30 mouse cellular contexts compared by ENCODE assay signal in the genomic region with DNA sequence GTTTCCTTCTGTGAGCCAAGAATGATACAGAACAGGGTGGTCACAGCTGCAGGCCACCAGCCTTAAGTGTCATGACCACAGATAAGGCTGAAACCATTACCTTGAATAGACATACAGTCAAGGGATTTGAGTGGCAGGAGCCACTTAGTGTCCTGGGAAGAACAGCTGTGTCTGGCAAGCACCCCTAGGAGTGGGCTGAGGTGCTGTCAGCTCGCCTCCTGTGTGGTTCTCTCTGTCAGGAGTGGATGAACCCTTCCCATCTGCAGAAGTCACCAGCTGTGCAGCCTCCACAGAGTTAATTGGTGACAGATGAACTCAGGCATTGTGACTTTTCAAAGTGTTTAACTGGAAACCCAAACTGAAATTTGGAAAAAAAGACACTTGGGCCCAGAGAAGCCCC.
DNase-seq lines count a peak whose midpoint lies in the region; ATAC-seq and TF ChIP-seq lines count a peak whose summit lies in the region.
"Had no signal": no experiment of that assay in that cellular context is flagged by ENCODE, and none has a peak within 500 bp of the region (broad histone marks: within the 10 kb centered on the region; RNA-seq: fewer than 3 reads in every experiment).

No protein-coding gene starts in this region.

- 32% methylated on average over 1 of the region's 1 CpGs for WGBS in heart, embryonic 10.5 days
- 36% methylated on average over 1 of the region's 1 CpGs for WGBS in heart, postnatal 0 days

- no peak overlapping the region for H3K4me2 ChIP-seq in heart, postnatal 0 days (ENCODE audit: low read depth, low read length)
- no peak overlapping the region for H3K4me2 ChIP-seq in myocyte (ENCODE audit: low read depth)
- H3K4me2 ChIP-seq: heart, embryonic 15.5 days; hindbrain, embryonic 14.5 days; midbrain, embryonic 12.5 days; neural tube, embryonic 13.5 days; stomach, embryonic 15.5 days had no signal

- no peaks in the 10 kb centered on the region for H3K9me3 ChIP-seq in heart, embryonic 10.5 days
- H3K9me3 ChIP-seq in heart, postnatal 0 days (replicated peaks; ENCODE audit: control insufficient read depth, low read length), result no peaks in the 10 kb centered on the region
- H3K9me3 ChIP-seq: heart, embryonic 15.5 days; megakaryocyte, embryonic 14.5 days; midbrain, embryonic 12.5 days; neural tube, embryonic 13.5 days; stomach, embryonic 15.5 days had no signal

- TF ChIP-seq CTCF in heart, postnatal 0 days (IDR thresholded peaks at IDR 0.05; ENCODE audit: low read depth), result no peak

- H3K79me2 ChIP-seq in myocyte (ENCODE audit: control insufficient read depth, insufficient read depth), result no peaks in the 10 kb centered on the region

- no peak for TF ChIP-seq POLR2A in myocyte (IDR thresholded peaks at IDR 0.05; ENCODE audit: insufficient read length, low read depth)

- peak; percentile 45; the same call in 1 of the 2 replicates for ATAC-seq in heart, postnatal 0 days (ENCODE audit: insufficient read depth, low read depth)
- ATAC-seq: activated CD4-positive, CD25-positive, alpha-beta regulatory T cell, adult 4 months; forebrain, embryonic 14.5 days; inflammation-experienced regulatory T-cells, adult 6 months; lung, postnatal 0 days had no signal

- H3K9ac ChIP-seq in heart, postnatal 0 days (replicated peaks; ENCODE audit: low read depth, low read length), result no peak overlapping the region
- H3K9ac ChIP-seq: heart, embryonic 15.5 days; hindbrain, embryonic 14.5 days; midbrain, embryonic 12.5 days; neural tube, embryonic 13.5 days; stomach, embryonic 15.5 days had no signal

- H3K4me3 ChIP-seq in heart, embryonic 10.5 days, result no peak overlapping the region
- no peak overlapping the region for H3K4me3 ChIP-seq in heart, postnatal 0 days (ENCODE audit: low read depth, low read length)
- H3K4me3 ChIP-seq in myocyte, result no peak overlapping the region
- H3K4me3 ChIP-seq: heart, embryonic 15.5 days; megakaryocyte, embryonic 14.5 days; midbrain, embryonic 12.5 days; neural tube, embryonic 13.5 days; stomach, embryonic 15.5 days had no signal

- no peak overlapping the region for H3K27ac ChIP-seq in heart, embryonic 10.5 days
- no peak overlapping the region for H3K27ac ChIP-seq in heart, postnatal 0 days (ENCODE audit: low read depth)
- H3K27ac ChIP-seq: heart, embryonic 15.5 days; hindbrain, embryonic 14.5 days; midbrain, embryonic 12.5 days; neural tube, embryonic 13.5 days; stomach, embryonic 15.5 days had no signal

- H3K4me1 ChIP-seq in heart, embryonic 10.5 days, result peaks cover 42% of the 10 kb centered on the region
- 0 out of 2 replicates have a peak, but pooled peaks cover 8% of the 10 kb centered on the region for H3K4me1 ChIP-seq in heart, postnatal 0 days (ENCODE audit: control insufficient read depth, insufficient read depth)
- H3K4me1 ChIP-seq: megakaryocyte, embryonic 14.5 days had no signal

- H3ac ChIP-seq in myocyte (ENCODE audit: control insufficient read depth, insufficient read length), result no peak overlapping the region

- no peaks in the 10 kb centered on the region for H3K36me3 ChIP-seq in heart, embryonic 10.5 days
- no peaks in the 10 kb centered on the region for H3K36me3 ChIP-seq in heart, postnatal 0 days (replicated peaks; ENCODE audit: control insufficient read depth, insufficient read depth, low read length)
- H3K36me3 ChIP-seq in myocyte (ENCODE audit: control insufficient read depth, insufficient read depth), result no peaks in the 10 kb centered on the region
- H3K36me3 ChIP-seq: heart, embryonic 15.5 days; midbrain, embryonic 12.5 days; neural tube, embryonic 13.5 days; stomach, embryonic 15.5 days had no signal

- TF ChIP-seq EP300 in heart, postnatal 0 days (IDR thresholded peaks at IDR 0.05; ENCODE audit: low read depth), result no peak

- H3K27me3 ChIP-seq in heart, embryonic 10.5 days (ENCODE audit: insufficient read depth, poor library complexity, severe bottlenecking), result no peaks in the 10 kb centered on the region
- peaks cover 12% of the 10 kb centered on the region; the same call in 1 of the 2 replicates for H3K27me3 ChIP-seq in heart, postnatal 0 days (ENCODE audit: control insufficient read depth, insufficient read depth, low read length)
- no peaks in the 10 kb centered on the region for H3K27me3 ChIP-seq in myocyte (ENCODE audit: control insufficient read depth, insufficient read depth, insufficient read length)
- H3K27me3 ChIP-seq: CH12.LX; neural tube, embryonic 13.5 days had no signal

- DNase-seq in heart, embryonic 10.5 days (ENCODE audit: low spot score), result peak; percentile 83
- DNase-seq in heart, adult 8-10 months (ENCODE audit: low spot score), result no peak
- no peak for DNase-seq in heart, postnatal 0 days (ENCODE audit: low spot score)
- no peak for DNase-seq in heart, adult 18-20 months
- peak; percentile 24 for DNase-seq in retina, embryonic 14.5 days (ENCODE audit: low spot score)
- DNase-seq in retina, postnatal 1 day, result no peak
- DNase-seq in urinary bladder, adult 18-20 months (ENCODE audit: low spot score in 2 of 2), result no peak
- DNase-seq: adrenal gland, adult 2 months; adrenal gland, postnatal 36 days; B cell, adult 2 months; cerebellum, adult 18-20 months; cerebellum, postnatal 14 days; gastrocnemius, postnatal 10 days; kidney, adult 11 months; kidney, postnatal 14 days; layer of hippocampus, adult 9-11 months; lung, postnatal 4 days; right cerebral cortex, postnatal 25 days had no signal

TF ChIP-seq in myocyte, 11 proteins besides CTCF, POLR2A, EP300 and RAD21:
- TF ChIP-seq TCF3 (IDR thresholded peaks at IDR 0.05; ENCODE audit: insufficient read length, low read depth) (peak; percentile 3), TCF12 (IDR thresholded peaks at IDR 0.05; ENCODE audit: insufficient read depth, poor library complexity, severe bottlenecking) (peak; percentile 46), CEBPB (IDR thresholded peaks at IDR 0.05; ENCODE audit: insufficient read depth, poor library complexity, severe bottlenecking) (no peak), MYOD1 (IDR thresholded peaks at IDR 0.05; ENCODE audit: control insufficient read depth in 1 of 3, insufficient read length in 2 of 3, low read depth in 2 of 3) (peak; percentile 86 to 94 (median 89)), MYOG (IDR thresholded peaks at IDR 0.05; ENCODE audit: control insufficient read depth in 1 of 3, insufficient read depth in 1 of 3, insufficient read length in 2 of 3, low read depth in 2 of 3) (peak; percentile 58 to 84 (median 81))
TF ChIP-seq in myocyte: peak in this region for 4.

Comparison
In these comparisons a context has a peak if more than half of its experiments do, and no peak if none do; other contexts are left out.
1. DNase-seq: peak in heart, embryonic 10.5 days (single experiment) and retina, embryonic 14.5 days (single experiment); none in heart, adult 8-10 months (single experiment), heart, postnatal 0 days (single experiment), heart, adult 18-20 months (0 of 2), retina, postnatal 1 day (single experiment) and urinary bladder, adult 18-20 months (0 of 2).